Mouse (Mus musculus) forebrain, embryonic 16.5 days (tissue): ENCODE results near the gene Gse1. TPM values are rescaled to one million over a fixed set of nuclear protein-coding genes. Genes with fewer than 3 reads are reported as not detected.

Source experiments
- ATAC-seq: fragments of 200-750 bp; cut with Nextera tagmentation; 2 replicates; pipeline ENCODE4 v1.8.0; 2017; ENCODE audit warnings: mild to moderate bottlenecking, moderate library complexity
- H3K27ac ChIP-seq: fragments of 300-500 bp; sonication (generic); 2 replicates; pipeline ENCODE4 v1.5.1; 2014; ENCODE audit warnings: low read length, control low read depth
- H3K27me3 ChIP-seq: fragments of 300-500 bp; sonication (generic); replicated peaks from 2 replicates; pipeline ENCODE4 v1.6.1; 2014; ENCODE audit warnings: low read length; ENCODE audit not compliant: control insufficient read depth, insufficient read depth
- H3K36me3 ChIP-seq: fragments of 300-500 bp; sonication (generic); 2 replicates; pipeline ENCODE4 v1.6.1; 2014; ENCODE audit not compliant: control insufficient read depth, insufficient read depth
- H3K4me1 ChIP-seq: fragments of 300-500 bp; sonication (generic); replicated peaks from 2 replicates; pipeline ENCODE4 v1.6.1; 2014; ENCODE audit warnings: low read length; ENCODE audit not compliant: control insufficient read depth, insufficient read depth
- H3K4me2 ChIP-seq: fragments of 300-500 bp; sonication (generic); 2 replicates; pipeline ENCODE4 v1.6.1; 2014; ENCODE audit warnings: mild to moderate bottlenecking, low read length, control low read depth
- H3K4me3 ChIP-seq: fragments of 300-500 bp; sonication (generic); replicated peaks from 2 replicates; pipeline ENCODE4 v1.5.1; 2014; ENCODE audit warnings: mild to moderate bottlenecking, low read length, control low read depth
- H3K9ac ChIP-seq: fragments of 300-500 bp; sonication (generic); replicated peaks from 2 replicates; pipeline ENCODE4 v1.6.1; 2014; ENCODE audit warnings: low read depth, low read length, control low read depth
- H3K9me3 ChIP-seq: fragments of 300-500 bp; sonication (generic); 2 replicates; pipeline ENCODE4 v1.6.1; 2016; ENCODE audit warnings: low read length; ENCODE audit not compliant: control insufficient read depth
- WGBS: fragments of 180-500 bp; shearing (Covaris S2); extraction: QIAGEN DNeasy Blood & Tissue Kit; methylation state at CpG from one replicate; pipeline ENCODE4 v1.1.7; 2014; 5-methylcytosine and 5-hydroxymethylcytosine counted together
- polyA plus RNA-seq: library from polyadenylated mRNA; unstranded; fragments of >200 nt; fragmentation: Nextera tagmentation; extraction: Ambion mirVana; gene quantifications from 2 replicates; pipeline ENCODE4 v1.2.1, GENCODE M21; 2015

Gene Gse1
- polyA plus RNA-seq, 1 experiment from 2014 or later, result 34.9 TPM

DNA sequence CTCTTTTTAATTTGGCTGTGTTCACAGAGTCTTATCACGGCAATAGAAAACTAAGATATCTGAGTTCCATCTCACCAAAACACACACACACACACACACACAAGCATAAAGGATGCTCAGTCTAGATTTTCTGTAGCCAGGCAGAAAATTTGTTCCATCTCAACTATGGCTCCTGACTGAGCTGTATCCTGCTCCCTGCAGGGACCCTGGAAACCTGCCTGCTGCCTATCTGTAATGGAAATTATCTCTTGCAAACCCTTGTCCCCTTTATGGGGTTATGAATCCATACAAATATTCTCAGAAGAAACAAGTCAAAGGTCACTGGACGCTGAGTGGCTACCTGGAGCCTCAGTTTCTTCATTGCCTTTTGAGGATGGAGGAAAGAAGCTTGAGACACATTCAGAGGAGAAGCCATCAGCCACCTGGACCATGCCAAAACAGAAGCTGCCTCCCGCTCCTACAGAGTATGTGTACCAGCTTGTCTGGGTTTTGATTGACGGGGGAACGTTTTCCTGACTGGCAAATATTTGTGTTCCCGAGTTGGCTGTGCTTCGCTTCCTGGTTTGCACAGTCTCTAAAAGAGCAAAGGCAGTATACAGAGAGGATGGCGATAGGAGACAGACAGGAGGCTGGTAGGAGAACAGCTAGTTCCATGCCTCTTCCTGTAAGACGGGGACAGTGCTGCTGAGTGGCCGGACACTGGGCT, 363.5 kb downstream of the Gse1 start:
- no peaks in the 10 kb centered on the region for H3K27me3 ChIP-seq
- no peak overlapping the region for H3K9ac ChIP-seq
- no peak for ATAC-seq
- H3K9me3 ChIP-seq, result no peaks in the 10 kb centered on the region
- no peaks in the 10 kb centered on the region for H3K36me3 ChIP-seq
- 52% methylated on average over 10 of the region's 10 CpGs for WGBS
- H3K4me2 ChIP-seq, result no peak overlapping the region
- no peak overlapping the region for H3K4me3 ChIP-seq
- peaks cover 24% of the 10 kb centered on the region for H3K4me1 ChIP-seq
- H3K27ac ChIP-seq, result peak overlapping the region; percentile 82

DNA sequence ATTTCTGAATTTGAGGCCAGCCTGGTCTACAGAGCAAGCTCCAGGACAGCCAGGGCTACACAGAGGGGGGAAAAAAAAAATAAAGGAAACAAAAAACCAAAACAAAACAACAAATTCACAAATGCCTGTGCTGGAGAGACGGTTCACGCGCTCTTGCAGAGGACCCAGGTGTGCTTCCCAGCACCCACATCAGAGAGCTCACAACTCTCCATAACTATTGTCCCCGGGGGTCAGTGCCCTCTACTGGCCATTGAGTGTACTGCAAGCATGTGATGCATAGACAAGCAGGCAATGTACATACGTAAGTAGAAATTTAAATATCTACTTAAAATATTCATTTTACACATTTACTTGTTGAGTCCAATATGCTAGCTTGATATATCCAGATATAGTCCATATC, 366.3 kb downstream of the Gse1 start:
- Histone ChIP-seq H3K36me3 (no peaks in the 10 kb centered on the region), H3K27ac (no peak overlapping the region), H3K4me1 (peaks cover 30% of the 10 kb centered on the region), H3K27me3 (no peaks in the 10 kb centered on the region), H3K4me3 (no peak overlapping the region), H3K9me3 (no peaks in the 10 kb centered on the region), H3K9ac (no peak overlapping the region), H3K4me2 (no peak overlapping the region)
- 88% methylated on average over 5 of the region's 5 CpGs for WGBS
- ATAC-seq, result no peak

DNA sequence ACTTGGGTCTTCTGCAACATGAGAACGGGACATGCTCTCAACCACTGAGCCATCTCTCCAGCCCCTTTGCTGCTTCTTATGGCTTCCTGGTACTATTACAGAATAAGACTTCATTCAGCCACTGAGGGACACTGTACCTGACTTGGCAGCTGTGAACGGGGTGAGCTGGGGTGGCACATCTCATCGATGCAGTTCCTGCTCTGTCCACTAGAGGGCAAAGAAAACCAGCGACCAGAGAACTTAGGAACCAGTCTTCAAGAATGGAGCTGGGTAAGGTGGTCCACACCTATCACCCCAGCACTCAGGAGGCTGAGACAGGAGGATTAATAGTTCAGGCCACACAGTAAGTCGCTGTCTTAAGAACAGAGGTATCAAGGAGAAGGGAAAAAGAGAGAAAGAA, 367.7 kb downstream of the Gse1 start:
- Histone ChIP-seq H3K36me3 (no peaks in the 10 kb centered on the region), H3K4me2 (no peak overlapping the region), H3K9ac (no peak overlapping the region), H3K27me3 (no peaks in the 10 kb centered on the region), H3K4me1 (peaks cover 25% of the 10 kb centered on the region), H3K4me3 (no peak overlapping the region), H3K9me3 (no peaks in the 10 kb centered on the region), H3K27ac (no peak overlapping the region)
- WGBS, result 14% methylated on average over 5 of the region's 5 CpGs
- no peak for ATAC-seq

DNA sequence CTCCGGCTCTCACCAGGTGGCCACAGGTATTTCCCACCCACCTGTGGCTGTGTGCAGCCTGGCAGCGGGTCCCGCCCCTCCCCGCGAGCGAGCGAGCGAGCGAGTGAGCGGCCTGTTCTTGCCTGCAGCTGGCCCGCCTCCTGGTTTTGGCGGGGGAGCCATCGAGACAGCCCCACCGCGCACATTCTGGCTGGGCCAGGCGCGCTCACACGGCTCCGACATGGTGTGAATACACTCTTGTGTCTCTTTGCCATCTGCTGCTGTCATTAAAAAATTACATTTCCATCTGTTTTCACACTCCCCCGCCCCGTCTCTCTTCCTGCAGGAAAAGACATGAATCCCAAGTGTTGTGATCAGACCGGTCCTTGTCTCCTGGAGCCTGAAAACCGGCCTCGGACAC, 370.3 kb downstream of the Gse1 start:
- Histone ChIP-seq H3K4me1 (peaks cover 16% of the 10 kb centered on the region), H3K27me3 (no peaks in the 10 kb centered on the region), H3K9ac (no peak overlapping the region), H3K4me2 (no peak overlapping the region; the same call in 1 of the 2 replicates), H3K36me3 (no peaks in the 10 kb centered on the region), H3K9me3 (no peaks in the 10 kb centered on the region), H3K4me3 (no peak overlapping the region), H3K27ac (peak overlapping the region; percentile 76)
- 13% methylated on average over 24 of the region's 24 CpGs for WGBS
- ATAC-seq, result peak; percentile 94

DNA sequence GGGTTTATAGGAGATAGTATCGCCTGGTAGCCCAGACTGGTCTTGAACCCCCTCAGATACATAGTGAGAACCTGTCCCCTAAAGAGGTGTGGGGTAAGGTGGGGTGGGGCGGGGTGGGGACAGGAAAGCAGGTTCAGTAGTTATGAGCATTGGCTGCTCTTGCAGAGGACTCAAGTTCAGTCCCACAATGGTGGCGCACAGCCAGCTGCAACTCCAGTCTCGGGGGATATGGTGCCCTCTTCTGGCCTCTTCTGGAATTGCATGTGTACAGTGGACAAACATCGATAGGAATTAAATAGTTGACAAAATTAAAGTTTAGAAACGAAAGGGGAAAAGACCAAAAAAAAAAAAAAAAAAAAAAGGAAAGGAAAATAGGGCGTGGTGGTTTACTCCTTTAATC, 371.2 kb downstream of the Gse1 start:
- no peak for ATAC-seq
- Histone ChIP-seq H3K36me3 (no peaks in the 10 kb centered on the region), H3K9me3 (no peaks in the 10 kb centered on the region), H3K4me3 (no peak overlapping the region), H3K4me2 (no peak overlapping the region), H3K27me3 (no peaks in the 10 kb centered on the region), H3K4me1 (peaks cover 16% of the 10 kb centered on the region), H3K27ac (peak overlapping the region; percentile 76), H3K9ac (no peak overlapping the region)
- 55% methylated on average over 7 of the region's 7 CpGs for WGBS

DNA sequence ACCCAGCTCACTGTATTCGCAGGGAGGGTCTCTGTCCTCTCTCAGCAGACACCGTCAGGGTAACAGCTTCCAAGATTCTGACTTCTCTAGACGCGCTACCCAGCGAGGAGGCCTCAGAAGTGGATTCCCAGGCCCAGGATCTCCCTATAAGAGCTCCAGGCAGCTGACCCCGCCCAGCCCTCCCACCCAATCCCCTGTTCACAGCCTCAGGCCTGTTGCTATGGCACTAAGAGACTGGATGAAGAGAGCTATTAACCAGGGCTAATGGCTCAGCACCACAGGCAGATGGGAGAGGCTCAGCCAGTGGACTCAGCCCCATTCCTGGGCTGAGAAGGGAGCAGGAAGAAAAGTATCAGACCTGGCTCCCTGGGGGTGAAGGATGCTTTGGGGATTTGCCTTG, 374.4 kb downstream of the Gse1 start:
- H3K27ac ChIP-seq, result no peak overlapping the region
- no peaks in the 10 kb centered on the region for H3K27me3 ChIP-seq
- H3K4me2 ChIP-seq, result no peak overlapping the region
- 34% methylated on average over 6 of the region's 6 CpGs for WGBS
- H3K36me3 ChIP-seq, result no peaks in the 10 kb centered on the region
- H3K4me3 ChIP-seq, result no peak overlapping the region
- H3K9me3 ChIP-seq, result no peaks in the 10 kb centered on the region
- no peak overlapping the region for H3K9ac ChIP-seq
- ATAC-seq, result peak; percentile 21; the same call in 1 of the 2 replicates
- H3K4me1 ChIP-seq, result peaks cover 16% of the 10 kb centered on the region

DNA sequence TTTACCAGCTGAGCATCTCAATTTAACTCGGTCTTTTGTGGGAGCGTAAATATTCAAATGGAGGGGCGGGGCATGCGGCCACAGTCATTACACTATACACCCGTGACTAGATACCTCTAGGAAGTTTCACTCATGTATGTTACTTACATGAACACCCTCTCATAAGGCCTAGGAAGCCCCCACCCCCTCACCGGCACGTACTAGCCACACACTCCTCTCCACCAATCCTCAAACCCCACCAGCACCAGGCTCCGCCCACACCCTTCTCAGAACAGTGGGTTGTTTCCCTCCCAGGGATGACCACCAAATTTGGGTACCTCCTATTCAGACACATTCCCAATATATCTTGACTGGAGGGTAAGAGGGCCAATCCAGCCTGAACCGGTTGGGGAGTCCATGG, 379.2 kb downstream of the Gse1 start:
- no peak overlapping the region for H3K9ac ChIP-seq
- H3K27me3 ChIP-seq, result no peaks in the 10 kb centered on the region
- 0 out of 2 replicates have a peak, but pooled peaks cover 4% of the 10 kb centered on the region for H3K4me1 ChIP-seq
- H3K36me3 ChIP-seq, result no peaks in the 10 kb centered on the region
- H3K4me3 ChIP-seq, result no peak overlapping the region
- no peak overlapping the region for H3K4me2 ChIP-seq
- no peaks in the 10 kb centered on the region for H3K9me3 ChIP-seq
- WGBS, result 79% methylated on average over 9 of the region's 9 CpGs
- 0 out of 2 replicates have a peak, but pooled peaks have one; percentile 24 for ATAC-seq
- H3K27ac ChIP-seq, result no peak overlapping the region

DNA sequence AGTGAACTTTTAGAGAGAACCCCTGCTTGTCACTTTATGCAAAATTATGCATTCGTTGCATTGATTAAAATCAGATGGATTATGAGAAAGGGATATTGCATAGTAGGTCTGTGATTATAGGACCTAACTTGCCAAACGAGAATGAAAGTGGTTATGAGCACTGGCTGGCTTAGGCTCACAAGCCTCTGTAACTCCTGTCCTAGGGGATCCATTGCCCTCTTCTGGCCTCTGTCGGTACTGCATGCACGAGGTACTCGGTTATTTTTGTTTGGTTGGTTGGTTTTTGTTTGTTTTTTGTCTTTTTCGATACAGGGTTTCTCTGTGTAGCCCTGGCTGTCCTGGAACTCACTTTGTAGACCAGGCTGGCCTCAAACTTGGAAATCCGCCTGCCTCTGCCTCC, 379.6 kb downstream of the Gse1 start:
- no peak overlapping the region for H3K9ac ChIP-seq
- H3K36me3 ChIP-seq, result no peaks in the 10 kb centered on the region
- ATAC-seq, result peak; percentile 73
- H3K4me3 ChIP-seq, result no peak overlapping the region
- 10% methylated on average over 7 of the region's 7 CpGs for WGBS
- 0 out of 2 replicates have a peak, but pooled peaks cover 1% of the 10 kb centered on the region for H3K4me1 ChIP-seq
- no peaks in the 10 kb centered on the region for H3K9me3 ChIP-seq
- no peak overlapping the region for H3K4me2 ChIP-seq
- H3K27ac ChIP-seq, result no peak overlapping the region
- H3K27me3 ChIP-seq, result no peaks in the 10 kb centered on the region

DNA sequence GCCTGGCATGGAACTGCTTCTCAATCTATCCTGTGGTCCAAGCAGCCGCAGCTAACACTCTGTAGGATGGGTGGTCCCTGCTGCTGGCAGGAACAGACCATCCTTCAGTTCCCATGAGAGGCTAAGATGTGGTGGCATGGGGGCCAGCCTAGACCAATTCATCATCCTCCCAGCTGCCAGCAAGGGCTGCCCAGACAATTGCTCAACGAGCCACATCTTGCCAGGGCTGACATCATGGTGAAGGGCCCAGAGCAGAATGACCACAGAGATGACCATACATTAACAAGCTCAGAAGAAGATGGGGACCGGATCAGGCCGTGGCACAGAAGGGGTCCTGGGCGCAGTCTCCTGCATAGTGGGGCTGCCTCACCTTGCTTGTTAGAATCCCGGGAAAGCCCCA, 382.6 kb downstream of the Gse1 start:
- no peaks in the 10 kb centered on the region for H3K36me3 ChIP-seq
- no peak for ATAC-seq
- 83% methylated on average over 6 of the region's 6 CpGs for WGBS
- no peak overlapping the region for H3K27ac ChIP-seq
- no peaks in the 10 kb centered on the region for H3K4me1 ChIP-seq
- no peaks in the 10 kb centered on the region for H3K27me3 ChIP-seq
- no peaks in the 10 kb centered on the region for H3K9me3 ChIP-seq
- no peak overlapping the region for H3K4me2 ChIP-seq
- H3K9ac ChIP-seq, result no peak overlapping the region
- no peak overlapping the region for H3K4me3 ChIP-seq

DNA sequence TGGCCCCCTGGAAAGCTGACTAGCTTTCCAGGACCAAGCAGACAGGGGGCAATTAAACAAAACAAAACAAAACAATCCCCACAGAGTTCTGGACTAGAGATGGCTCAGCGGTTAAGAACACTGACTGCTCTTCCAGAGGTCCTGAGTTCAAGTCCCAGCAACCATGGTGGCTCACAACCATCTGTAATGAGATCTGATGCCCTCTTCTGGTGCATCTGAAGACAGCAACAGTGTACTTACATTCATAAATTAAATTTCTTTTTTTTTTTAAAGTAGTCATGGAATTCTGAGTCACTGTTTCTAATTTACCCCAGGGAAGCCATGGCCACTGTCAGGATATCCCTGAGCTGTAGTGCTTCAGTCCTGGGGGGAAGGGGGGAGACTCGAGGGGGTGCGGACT, 386.2 kb downstream of the Gse1 start:
- WGBS, result 90% methylated on average over 3 of the region's 3 CpGs
- Histone ChIP-seq H3K4me2 (no peak overlapping the region), H3K9ac (no peak overlapping the region), H3K27ac (no peak overlapping the region), H3K36me3 (no peaks in the 10 kb centered on the region), H3K27me3 (no peaks in the 10 kb centered on the region), H3K4me1 (peaks cover 17% of the 10 kb centered on the region), H3K9me3 (no peaks in the 10 kb centered on the region), H3K4me3 (no peak overlapping the region)
- ATAC-seq, result no peak
